Mouse (Mus musculus): ENCODE data around the gene Lrrc8b. TPM values are rescaled to one million over a fixed set of nuclear protein-coding genes. Genes with fewer than 3 reads are reported as not detected.

Lrrc8b gene
- polyA plus RNA-seq, 1 experiment from 2014 or later: 3.7 TPM

- no peak for ATAC-seq (ENCODE audit: insufficient number of reproducible peaks, insufficient read depth, low FRiP score, low TSS enrichment, low read depth)
- H3K27me3 ChIP-seq: no peaks in the 10 kb centered on the region
- no peak overlapping the region for H3K27ac ChIP-seq
- peaks cover 4% of the 10 kb centered on the region; the same call in 1 of the 2 replicates for H3K4me1 ChIP-seq (replicated peaks)
- H3K36me3 ChIP-seq: 0 out of 2 replicates have a peak, but pooled peaks cover 3% of the 10 kb centered on the region
- WGBS: 89% methylated on average over 2 of the region's 2 CpGs
- H3K9me3 ChIP-seq: no peaks in the 10 kb centered on the region
- no peak overlapping the region for H3K9ac ChIP-seq (replicated peaks)
- H3K4me3 ChIP-seq (replicated peaks): no peak overlapping the region
- H3K4me2 ChIP-seq: no peak overlapping the region
Measured at GRCm38 (mm10) chr5:105536172-105536571, 120.6 kb downstream of the Lrrc8b start.

GRCm38 (mm10) chr5:105537101-105537723 lies 121.6 kb downstream of the Lrrc8b start:
- Histone ChIP-seq H3K4me1 (replicated peaks) (peaks cover 4% of the 10 kb centered on the region; the same call in 1 of the 2 replicates), H3K36me3 (0 out of 2 replicates have a peak, but pooled peaks cover 3% of the 10 kb centered on the region), H3K9me3 (no peaks in the 10 kb centered on the region), H3K4me3 (replicated peaks) (no peak overlapping the region), H3K4me2 (no peak overlapping the region), H3K9ac (replicated peaks) (no peak overlapping the region), H3K27ac (no peak overlapping the region), H3K27me3 (no peaks in the 10 kb centered on the region)
- WGBS: 71% methylated on average over 11 of the region's 11 CpGs
- no peak for ATAC-seq (ENCODE audit: insufficient number of reproducible peaks, insufficient read depth, low FRiP score, low TSS enrichment, low read depth)

Other genes with a start within 250 kb of the Lrrc8b start
- not detected in 2 replicates for gene Gbp10, start 176.2 kb upstream of the Lrrc8b start, polyA plus RNA-seq (2016; fragmentation: Nextera tagmentation; extraction: Ambion mirVana)
- 0.05 TPM in 1 of 2 replicates, not detected in the other for gene Gm43302, start 122.1 kb upstream of the Lrrc8b start, polyA plus RNA-seq (2016; fragmentation: Nextera tagmentation; extraction: Ambion mirVana)
- gene Gbp6, start 122.1 kb upstream of the Lrrc8b start, polyA plus RNA-seq (2016; fragmentation: Nextera tagmentation; extraction: Ambion mirVana): 0.24 and 0.40 TPM in 2 replicates
- 11.7 and 14.9 TPM in 2 replicates for gene Lrrc8c, start 103.6 kb downstream of the Lrrc8b start, polyA plus RNA-seq (2016; fragmentation: Nextera tagmentation; extraction: Ambion mirVana)